Mouse (Mus musculus) kidney, postnatal 4 days (tissue): Measurements from ENCODE around the gene Vezt.

Experiments used
- DNase-seq, 2 experiments: peaks; one replicate each; pipeline ENCODE4 v3.0.0; 2021; ENCODE audit warnings: mixed read lengths in 2 of 2

Gene Vezt

DNA sequence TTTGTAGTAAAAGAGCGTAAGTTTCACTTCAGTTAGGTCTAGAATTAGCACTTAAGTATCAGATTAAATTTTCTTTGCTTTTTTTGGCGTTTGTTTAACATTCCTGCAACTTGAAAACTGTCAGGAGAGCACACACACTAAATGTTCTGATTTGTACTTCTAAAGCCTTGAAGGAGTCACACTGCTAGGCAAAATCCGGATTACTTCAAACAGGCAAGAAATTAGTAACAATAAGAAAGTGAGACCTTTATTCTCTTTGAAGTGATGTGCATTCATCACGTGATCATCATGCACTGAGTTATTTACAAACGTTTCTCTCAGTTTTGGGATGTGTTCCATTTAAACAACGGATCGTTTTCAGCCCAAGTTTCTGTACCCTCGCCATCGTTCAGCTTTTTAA is 1.6 kb upstream of the Vezt start:
- no peak for DNase-seq

DNA sequence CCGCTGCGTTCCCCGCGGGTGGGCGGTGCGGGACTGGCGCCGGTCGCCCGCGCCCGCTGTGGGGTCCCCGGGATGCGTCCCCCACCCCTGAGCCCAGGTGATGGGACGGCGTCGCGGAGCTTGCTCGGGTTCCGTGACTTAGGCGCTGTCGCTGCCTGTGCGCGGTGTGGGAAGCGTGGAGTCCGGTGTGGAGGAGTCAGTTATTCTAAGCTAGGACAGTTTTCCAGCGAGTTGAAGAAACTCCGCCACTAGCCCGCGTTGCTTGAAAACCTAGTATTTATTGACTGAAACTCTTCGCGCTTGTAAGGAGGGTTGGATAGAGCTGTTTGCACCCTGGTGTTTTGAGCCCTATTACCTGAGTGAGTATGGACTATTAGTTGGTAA is 750 bp upstream of the Vezt start:
- no peak for DNase-seq

DNA sequence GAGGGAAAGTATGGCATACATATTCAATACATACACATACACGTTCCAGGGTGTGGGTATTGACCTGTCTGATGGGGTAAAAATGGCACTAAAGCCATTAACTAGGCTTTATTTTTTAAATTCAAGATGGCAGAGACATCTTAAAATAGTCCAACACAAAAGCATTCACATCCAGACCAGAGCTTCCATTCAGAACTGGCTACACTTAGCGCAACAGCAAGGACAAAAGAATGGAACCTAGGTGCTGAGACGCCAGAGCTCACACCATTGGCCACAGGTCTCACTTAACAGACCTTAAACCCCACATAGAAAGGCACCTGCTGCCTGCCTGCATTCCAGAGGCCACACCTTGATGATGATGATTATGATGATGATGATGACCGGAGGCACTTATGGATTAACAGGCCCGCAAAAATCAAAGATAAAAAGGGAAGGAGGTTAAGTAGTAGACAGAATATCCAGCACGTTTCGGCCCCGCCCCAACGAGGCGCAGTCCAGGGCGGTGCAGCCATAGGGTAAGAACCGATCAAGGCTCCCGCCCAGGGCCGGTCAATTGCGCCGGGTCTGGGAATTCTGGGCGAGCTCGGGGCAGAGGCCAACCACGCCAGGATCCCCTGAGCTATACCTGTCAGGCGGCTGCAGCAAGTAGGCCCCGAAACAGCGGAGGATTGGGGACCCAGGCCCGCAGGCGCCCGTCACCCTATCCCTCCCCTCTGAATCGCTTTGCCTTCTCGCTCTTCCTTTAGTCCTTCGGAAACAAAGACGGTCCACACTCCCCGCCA is 550 bp downstream of the Vezt start:
- DNase-seq: peak; percentile 74 to 84

DNA sequence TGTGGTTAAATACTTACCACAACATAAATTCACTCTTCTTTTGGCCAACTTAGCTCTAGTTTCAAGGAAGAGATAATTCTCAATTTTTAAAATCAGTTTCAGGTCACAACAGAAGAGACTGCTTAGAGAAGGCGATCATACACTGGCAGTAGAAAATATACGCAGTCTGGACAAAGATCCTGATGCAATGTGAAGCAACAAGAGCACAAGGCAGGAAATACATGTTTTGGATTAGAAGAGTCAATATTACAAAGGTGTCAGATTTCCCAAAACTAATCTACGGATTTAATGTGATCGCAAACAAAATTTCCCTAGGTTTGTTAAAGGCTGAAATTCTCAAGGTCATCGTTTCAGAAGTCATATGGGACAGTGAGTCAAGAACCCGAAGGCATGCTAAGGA is 4.5 kb downstream of the Vezt start:
- DNase-seq: no peak

DNA sequence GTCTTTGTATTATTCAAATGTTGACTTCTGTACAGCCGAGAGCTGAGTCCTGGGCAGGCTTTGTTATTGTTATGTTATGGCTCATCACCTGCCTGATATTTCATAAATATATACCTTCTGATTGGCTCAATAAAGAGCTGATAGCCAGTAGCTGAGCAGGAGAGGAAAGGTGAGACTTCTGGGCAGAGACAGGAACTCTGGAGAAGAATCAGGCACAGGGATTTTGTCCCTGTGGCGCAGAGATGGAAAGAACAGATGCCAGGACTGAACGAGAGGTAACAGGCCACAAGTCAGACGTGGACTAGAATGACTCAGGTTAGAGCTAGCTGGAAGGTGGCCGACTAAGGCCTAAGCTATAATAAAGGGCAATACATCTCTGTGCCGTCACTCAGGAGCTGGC is 7.1 kb downstream of the Vezt start:
- no peak for DNase-seq

DNA sequence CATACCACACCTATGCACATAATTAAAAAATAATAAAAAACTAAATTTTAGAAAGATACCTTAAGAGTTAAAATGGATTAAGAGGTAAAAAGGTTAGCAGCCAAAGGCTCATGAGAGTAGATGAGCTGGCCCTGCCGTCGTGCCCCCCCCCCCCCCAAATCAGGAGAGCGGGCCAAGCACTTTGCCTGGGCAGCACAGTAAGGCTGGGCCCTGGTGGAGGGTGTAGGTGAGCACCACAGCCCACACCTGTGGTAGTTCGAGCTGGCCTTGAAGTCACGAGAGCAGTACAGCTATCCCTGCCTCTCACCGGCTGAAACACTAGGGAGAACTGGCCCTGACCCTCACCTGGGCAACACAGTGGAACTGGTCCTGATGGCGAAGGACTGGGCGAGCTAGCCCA is 10.5 kb downstream of the Vezt start:
- DNase-seq: no peak

DNA sequence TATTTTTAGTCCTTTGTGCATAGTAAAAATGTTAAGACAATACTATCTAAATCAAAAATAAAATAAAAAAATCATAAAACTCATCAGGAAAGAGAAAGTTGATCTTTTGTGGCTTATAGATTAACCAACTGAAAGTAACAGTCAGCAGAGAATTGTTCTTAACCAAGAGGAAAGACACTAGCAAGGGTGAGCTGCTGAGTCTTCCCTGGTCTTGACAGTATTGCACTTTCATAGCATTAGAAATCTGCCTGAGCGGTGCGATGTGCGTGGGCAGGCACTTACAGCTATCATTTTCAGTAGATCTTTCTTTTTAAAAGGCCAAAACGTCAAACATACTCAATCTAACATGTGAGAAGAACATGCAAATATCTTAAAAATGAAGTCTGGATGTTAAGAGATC is 14.6 kb downstream of the Vezt start:
- DNase-seq: no peak

DNA sequence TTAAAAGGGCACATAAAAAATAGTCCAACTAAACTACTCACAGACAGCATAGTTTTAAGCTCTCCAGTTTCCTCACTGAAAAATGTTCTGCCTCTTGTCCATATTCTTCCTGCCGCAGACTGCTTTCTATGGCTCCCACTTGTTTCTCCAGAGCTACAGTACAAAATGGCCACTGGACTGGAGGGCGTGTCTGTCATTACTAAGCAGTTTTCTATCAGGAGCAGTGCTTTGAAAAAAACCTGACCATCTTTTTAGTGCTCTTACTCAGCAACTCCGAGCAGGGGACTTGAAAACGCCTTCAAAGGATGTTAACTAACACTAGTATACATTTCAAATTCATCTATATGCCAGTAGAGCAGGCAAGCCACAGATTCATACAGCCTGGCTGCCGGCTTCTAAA is 15.0 kb downstream of the Vezt start:
- no peak for DNase-seq

DNA sequence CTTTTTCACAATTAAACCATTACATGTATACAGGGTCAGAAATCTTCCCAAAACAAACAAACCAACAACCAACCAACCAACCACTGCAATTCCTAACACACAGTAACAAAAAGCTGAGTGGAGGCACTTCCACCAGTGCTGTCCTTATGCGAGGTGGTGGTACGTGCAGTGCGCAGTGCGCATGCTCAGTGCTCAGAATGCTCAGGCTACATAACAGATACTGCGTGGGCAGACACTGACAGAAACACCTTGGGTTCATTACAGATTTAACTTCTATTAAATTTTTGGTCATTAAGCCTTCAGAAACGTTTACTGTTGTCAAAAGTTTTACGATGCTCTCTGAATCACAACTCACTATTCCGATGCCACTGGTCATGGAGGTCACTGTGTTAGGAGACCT is 18.2 kb downstream of the Vezt start:
- peak; percentile 8 to 19 for DNase-seq

DNA sequence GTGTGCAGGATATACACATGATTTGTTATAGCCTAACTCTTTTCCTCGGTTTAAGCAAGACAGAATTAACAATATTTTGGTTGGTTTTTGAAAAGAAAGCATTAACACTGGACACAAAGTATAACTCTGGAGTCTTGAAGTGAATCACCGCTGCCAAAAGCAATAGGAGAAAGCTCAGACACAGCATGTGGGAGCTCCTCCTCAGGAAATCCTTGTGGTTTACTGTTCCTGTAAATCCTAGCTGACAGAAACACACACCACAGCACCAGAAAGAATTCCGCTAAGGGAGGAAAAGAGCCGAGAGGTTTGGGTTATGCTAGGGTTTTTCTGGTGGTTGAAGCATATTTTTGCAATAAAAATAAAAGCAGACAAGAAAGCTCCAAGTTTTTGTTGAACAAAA is 21.4 kb downstream of the Vezt start:
- peak; percentile 15 to 21 for DNase-seq

DNA sequence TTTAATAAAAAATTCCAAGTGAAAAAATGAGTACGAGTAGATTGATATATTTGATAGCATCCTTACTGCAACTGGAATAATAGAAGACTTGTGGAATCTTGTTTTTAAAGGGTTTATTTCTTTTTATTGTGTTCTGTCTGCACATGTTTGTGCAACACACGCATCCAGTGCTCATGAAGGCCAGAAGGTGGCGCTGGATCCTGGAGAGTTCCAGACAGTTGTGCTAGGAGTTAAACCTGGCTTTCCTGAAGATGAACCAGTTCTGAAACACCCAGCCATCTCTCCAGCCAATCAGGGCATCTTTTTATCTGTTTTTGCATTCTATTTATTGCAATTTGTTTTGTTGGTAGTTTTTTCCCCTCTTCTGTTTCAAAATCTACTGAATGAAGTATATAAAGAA is 22.4 kb downstream of the Vezt start:
- DNase-seq: peak; percentile 76 to 84

DNA sequence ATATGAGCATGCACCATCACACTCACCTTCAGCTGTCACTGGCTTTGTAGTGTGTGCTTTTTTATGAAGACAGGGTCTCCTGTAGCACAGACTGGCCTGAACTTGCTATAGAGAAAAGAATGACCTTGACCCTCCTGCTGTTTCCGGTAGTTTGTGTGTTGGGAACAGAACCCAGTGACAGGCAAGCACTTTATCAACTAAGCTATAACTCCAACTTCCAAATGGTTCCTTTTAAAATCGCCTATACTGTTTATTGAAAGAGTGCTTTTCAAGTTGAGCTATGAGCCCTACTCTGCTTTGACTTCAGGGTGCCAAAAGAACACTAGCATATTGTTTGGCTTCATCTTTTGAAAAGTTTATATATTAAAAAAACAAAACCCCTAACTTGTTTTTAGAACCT is 24.6 kb downstream of the Vezt start:
- DNase-seq: no peak

DNA sequence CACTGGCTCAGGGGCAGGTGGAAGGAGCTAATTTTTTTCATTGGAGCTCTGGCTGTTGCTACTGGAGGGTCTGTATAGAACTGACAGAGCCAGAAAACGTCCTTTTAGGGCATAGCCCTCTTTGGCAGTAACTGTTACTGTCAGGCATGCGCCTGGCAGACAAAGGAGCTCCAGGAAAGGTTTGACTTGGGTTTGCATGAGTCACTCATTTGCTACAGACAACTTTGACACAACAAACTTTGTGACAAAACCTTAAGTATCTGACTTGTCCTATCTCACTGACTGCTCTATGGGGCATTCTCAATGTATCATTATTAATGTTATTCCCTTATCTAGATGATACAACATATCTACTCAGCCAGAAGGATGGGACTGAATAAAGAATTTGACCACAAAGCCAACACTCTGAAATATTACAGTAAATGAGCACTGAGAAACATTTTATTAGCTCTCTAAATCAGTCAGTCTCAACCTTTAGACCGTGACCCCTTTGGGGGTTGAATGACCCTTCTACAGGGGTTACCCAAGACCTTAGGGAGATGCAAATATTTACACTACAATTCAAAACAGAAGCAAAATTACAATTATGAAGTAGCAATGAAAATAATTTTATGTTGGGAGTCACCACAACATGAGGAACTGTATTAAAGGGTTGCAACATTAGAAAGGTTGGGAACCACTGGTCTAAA is 25.5 kb downstream of the Vezt start:
- DNase-seq: no peak

DNA sequence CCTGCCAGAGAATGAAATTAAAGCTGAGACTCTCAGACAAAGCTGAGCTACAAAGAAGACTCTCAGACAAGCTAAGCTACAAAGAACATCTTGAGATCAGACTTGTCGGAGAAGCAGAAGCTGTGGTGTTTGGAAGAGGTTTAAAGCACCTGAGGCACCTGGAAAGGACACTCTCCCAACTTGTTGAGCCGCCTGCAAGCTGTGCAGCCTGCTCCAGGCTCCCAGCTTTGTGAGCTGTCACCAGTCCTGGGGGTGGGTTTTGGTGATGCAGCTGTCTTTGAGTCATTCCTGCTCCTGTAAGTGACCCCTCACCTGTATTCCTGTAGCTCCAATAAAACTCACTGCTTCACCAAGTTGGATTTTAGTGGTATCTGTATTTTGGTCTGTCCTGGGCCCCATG is 27.3 kb downstream of the Vezt start:
- no peak for DNase-seq

DNA sequence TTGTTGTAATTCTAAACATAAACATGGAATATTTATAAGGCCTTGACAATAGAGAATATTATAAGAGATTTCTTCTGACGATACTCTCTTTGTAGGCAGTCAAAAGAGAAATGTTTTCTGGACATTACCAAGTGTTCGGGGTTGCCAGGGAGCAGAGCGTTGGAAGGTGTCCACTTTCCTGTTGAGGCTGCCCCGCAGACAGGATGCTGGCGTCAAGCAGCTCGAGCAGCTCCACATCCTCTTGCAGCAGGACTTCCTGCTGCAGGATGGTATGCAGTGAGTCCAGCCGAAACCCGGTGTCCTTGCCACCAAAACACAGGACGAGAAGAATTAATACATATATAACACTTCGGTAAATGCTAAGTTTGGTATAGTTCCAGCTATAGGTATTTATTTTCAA is 35.4 kb downstream of the Vezt start:
- peak; percentile 27 to 45 for DNase-seq

DNA sequence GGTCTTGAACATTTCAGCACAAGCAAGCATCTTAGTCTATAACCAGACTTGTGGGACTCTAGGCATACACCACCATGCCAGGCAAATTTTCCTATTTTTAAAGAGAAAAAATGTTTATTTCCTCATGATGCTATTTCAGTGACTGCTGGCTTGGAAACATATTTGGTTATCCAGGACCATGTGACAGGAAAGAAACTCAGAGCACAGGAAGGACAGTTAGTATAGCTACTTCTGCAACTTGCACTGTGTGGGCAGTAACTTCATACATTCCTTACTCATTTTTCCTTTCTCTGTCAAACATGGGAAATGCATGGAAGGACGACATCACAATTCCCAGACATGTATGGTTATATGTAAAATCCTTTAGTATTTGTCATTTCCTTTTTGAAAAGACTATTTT is 36.3 kb downstream of the Vezt start:
- no peak for DNase-seq

DNA sequence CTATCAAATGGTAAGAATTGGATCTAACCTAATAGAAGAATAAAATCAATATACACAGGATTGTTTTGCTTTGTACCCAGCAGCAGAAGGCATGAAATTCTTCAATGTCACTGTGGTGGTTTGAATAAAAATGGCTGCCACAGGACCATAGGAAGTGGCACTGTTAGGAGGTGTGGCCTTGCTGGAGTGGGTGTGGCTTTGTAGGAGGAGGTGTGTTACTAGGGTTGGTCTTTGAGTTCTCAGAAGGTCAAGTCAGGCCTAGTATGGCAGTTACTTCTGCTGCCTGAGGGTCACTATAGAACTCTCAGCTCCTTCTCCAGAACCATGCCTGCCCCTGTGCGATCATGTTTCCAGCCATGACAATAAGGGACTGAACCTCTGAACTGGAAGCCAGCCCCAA is 40.5 kb downstream of the Vezt start:
- DNase-seq: no peak

DNA sequence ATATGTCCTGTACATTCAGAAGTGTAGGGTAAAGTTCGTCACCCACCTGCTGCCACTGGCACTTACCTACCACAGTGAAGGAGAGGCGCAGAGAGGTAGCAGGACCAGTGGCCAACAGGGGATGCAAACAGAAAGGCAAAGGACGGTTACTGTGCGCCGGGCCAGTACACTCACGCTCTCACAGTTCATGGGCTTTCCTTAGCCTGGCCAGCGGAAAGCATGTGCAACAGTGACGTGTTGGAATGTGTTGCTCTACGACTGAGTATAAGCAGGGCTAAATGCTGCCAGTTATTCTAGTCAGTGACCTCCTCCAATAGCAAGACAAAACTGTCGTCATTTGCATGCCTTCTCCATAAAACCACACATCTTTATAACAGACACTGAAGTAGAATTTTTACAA is 41.5 kb downstream of the Vezt start:
- DNase-seq: no peak

DNA sequence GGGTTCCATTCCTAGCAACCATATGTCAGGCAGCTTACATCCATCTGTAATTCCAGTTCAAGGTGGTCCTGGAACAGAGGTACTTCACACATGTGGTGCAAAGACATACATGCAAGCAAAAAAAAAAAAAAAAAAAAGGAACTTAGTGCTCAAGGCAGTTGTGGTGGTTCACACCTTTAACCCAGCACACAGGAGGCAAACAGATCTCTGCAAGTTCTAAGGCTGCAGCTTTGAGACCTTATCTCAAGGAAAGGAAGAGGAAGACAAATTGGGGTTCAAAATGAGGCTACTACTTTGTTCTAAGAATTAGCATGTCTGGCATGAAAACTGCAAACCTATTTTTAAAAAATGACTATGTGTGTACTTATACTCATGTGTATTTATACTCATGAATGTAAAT is 50.3 kb downstream of the Vezt start:
- no peak for DNase-seq

DNA sequence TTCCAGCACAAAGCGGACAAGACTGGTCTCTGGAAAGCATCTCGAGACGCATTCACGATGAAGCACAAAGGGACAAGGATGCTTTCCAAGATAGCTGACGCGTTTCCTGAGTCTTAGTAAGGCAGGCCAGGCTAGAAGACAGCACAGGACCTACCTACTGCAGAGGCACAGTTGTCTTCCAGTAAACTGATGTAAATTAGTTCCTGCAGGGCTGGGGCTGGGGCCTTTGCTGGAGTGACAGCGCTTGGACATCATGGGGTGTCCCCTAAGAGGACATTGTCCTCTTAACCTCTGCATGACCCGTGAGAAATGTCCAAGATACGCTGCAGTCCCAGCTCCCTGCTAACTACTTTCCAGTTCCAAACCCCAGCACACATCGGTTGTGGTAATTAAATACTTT is 66.3 kb downstream of the Vezt start:
- no peak for DNase-seq

DNA sequence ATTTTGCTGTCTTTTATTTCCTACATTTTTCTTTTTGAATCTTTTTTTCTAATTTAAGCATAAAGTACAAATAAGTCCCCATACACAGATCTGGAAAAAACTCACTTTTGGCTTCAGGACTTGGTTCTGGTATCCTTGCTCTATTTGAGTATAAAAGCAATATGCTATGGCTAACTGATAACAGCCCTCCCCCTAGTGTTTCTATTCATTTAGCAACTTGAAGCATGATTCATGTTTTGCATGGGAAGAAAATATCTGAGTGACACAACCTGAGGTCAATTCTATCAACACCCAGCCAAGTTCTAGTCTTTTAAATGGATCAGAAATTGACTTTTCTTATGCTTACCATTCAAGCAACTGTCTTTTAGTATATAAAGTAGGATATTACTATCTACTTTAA is 68.1 kb downstream of the Vezt start:
- DNase-seq: no peak

DNA sequence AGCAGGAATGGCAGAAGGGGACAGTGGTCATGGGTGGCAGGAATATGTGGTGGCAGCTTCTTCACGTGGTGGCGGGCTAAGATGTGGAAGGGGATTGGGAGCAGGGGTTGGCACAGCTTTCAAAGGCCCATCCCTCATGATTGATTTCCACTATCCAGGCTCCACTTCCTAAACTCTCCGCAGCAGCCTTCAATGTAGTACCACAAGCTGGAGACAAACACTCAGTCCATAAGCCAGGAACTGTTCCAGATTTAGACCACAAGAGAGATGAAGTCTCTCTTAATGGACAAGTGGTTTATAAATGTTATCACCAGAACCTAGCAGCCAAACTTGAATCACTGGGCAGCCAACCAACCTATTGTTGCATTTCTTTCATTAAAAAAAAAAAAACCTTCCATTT is 81.6 kb downstream of the Vezt start:
- DNase-seq: no peak

DNA sequence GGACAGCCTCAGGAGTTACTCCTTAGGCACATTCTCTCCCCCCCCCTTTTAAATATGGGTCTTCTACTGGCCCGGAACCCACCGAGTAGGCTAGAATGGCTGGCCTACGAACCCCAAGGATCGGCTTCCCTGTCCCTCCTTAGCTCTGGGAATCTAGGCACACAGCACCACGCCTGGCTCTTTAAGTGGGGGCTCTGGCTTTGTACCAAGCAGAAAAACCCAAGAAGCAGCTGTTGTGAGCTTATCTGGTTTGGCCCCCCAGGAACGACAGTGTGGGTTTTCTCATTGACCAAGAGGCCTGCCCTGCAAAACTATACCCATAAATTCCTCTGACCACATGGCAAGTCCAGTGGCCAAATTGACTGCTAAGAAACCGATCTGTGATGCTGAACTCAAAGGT is 82.1 kb downstream of the Vezt start:
- no peak for DNase-seq

DNA sequence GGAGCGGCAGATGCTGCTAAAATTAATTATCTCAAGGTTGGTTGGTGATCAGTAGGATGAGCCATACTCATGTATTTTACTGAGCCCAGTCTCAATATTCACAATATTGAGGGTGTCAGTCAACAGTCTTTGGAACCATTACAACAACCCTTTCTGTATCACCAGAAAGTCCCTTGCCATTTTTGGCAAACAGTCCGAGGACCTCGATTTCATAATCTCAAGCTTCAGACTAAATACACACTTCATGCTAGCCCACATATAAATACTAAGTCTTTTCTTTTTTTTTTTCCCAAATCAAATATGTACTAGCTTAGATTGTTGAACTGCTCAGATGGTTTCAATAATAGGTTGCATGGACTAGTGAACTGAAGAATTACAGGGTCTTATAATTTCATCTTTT is 84.6 kb downstream of the Vezt start:
- no peak for DNase-seq

DNA sequence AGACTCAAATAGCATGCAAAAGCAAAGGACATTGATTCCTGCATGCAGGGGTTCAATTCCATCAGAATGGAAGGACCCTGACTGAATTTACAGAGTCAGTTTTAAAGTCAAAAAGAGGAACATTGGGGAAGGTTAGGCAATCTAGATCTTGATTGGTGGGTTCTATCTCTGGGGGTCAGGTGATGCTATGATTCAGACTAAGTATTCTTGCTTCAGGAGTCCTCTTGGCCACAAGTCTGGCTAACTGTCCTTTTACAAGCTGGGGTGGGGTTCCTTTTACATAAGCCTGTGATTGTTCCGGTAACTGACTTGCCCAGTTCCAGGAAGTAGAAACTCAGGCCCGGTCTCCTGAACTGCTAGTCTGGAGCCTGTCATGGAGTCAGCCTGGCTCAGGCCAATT is 85.7 kb downstream of the Vezt start:
- DNase-seq: no peak
